Mouse (Mus musculus) limb, embryonic 14.5 days (tissue): Measurements from ENCODE around the gene Kazald1. TPM values are rescaled to one million over a fixed set of nuclear protein-coding genes. Genes with fewer than 3 reads are reported as not detected.

ENCODE experiments used
- ATAC-seq: fragments of 200-750 bp; cut with Nextera tagmentation; 2 replicates; pipeline ENCODE4 v1.8.0; 2017; ENCODE audit warnings: low read depth, moderate number of reproducible peaks, moderate TSS enrichment; ENCODE audit not compliant: low FRiP score
- DNase-seq: peaks from one replicate; pipeline ENCODE4 v3.0.0-alpha.2; 2015; ENCODE audit warnings: low spot score
- H3K27ac ChIP-seq: fragments of 300-500 bp; sonication (generic); replicated peaks from 2 replicates; pipeline ENCODE4 v1.5.1; 2014; ENCODE audit warnings: low read depth, mild to moderate bottlenecking, low read length, moderate library complexity, mixed read lengths
- H3K27me3 ChIP-seq: fragments of 300-500 bp; sonication (generic); 2 replicates; pipeline ENCODE4 v1.6.1; 2014; ENCODE audit warnings: low read length, mixed read lengths; ENCODE audit not compliant: control insufficient read depth, insufficient read depth
- H3K36me3 ChIP-seq: fragments of 300-500 bp; sonication (generic); 2 replicates; pipeline ENCODE4 v1.6.1; 2014; ENCODE audit warnings: mild to moderate bottlenecking, low read length, moderate library complexity, mixed read lengths; ENCODE audit not compliant: control insufficient read depth, insufficient read depth
- H3K4me1 ChIP-seq: fragments of 300-500 bp; sonication (generic); 2 replicates; pipeline ENCODE4 v1.6.1; 2014; ENCODE audit warnings: antibody characterized with exemption, low read length, mixed read lengths; ENCODE audit not compliant: control insufficient read depth, insufficient read depth
- H3K4me2 ChIP-seq: fragments of 300-500 bp; sonication (generic); replicated peaks from 2 replicates; pipeline ENCODE4 v1.6.1; 2014; ENCODE audit warnings: low read depth, mild to moderate bottlenecking, low read length, moderate library complexity; ENCODE audit not compliant: severe bottlenecking
- H3K4me3 ChIP-seq: fragments of 300-500 bp; sonication (generic); replicated peaks from 2 replicates; pipeline ENCODE4 v1.5.1; 2014; ENCODE audit warnings: low read length
- H3K9ac ChIP-seq: fragments of 300-500 bp; sonication (generic); 2 replicates; pipeline ENCODE4 v1.6.1; 2014; ENCODE audit warnings: mild to moderate bottlenecking, low read depth, low read length, moderate library complexity; ENCODE audit not compliant: severe bottlenecking
- H3K9me3 ChIP-seq: fragments of 300-500 bp; sonication (generic); 2 replicates; pipeline ENCODE4 v1.6.1; 2016; ENCODE audit warnings: low read length; ENCODE audit not compliant: control insufficient read depth
- POLR2A ChIP-seq: fragments of 200-500 bp; IDR thresholded peaks from 2 replicates; pipeline ENCODE4 v1.8.0; 2012; ENCODE audit warnings: inconsistent platforms, mild to moderate bottlenecking, moderate library complexity, borderline replicate concordance; ENCODE audit not compliant: insufficient read depth, insufficient read length; ENCODE audit errors: extremely low read depth
- WGBS: fragments of 180-500 bp; shearing (Covaris S2); extraction: QIAGEN DNeasy Blood & Tissue Kit; methylation state at CpG from one replicate; pipeline ENCODE4 v1.1.7; 2014; 5-methylcytosine and 5-hydroxymethylcytosine counted together
- polyA plus RNA-seq, 2 experiments: library from polyadenylated mRNA; depleted of rRNA in 1 of 2; stranded (reverse) in 1 of 2; unstranded in 1 of 2; fragments of >200 nt; fragmentation: Nextera tagmentation in 1 of 2; extraction: Ambion mirVana in 1 of 2; gene quantifications; 2 replicates each; pipeline versions ENCODE4 v1.2.1 to v1.2.3; 2012 to 2014

Gene Kazald1
- polyA plus RNA-seq, 2 experiments: 20.5 to 33.1 TPM

DNA sequence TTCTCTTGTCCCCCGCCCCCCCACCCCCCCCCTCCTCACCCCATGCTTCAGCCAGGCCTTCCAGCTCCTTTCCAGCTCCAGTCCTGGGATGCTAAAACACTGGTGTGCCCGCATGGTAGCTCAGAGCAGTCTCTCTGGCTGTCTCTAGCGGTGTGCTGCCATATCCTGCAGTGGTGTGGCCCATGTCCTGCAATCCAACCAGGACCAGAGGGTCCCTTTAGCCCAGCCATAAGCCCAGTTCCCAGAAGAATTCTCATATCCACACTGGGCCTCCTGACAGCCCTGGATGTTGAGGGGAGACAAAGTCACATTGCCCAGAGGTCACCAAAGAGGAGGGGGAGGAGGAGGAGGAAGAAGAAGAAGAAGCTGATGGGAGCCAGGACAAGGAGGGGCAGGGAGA is 39.7 kb downstream of the Kazald1 start:
- no peak for DNase-seq
- Histone ChIP-seq H3K9me3 (no peaks in the 10 kb centered on the region), H3K36me3 (no peaks in the 10 kb centered on the region), H3K4me2 (no peak overlapping the region), H3K9ac (no peak overlapping the region), H3K27ac (no peak overlapping the region), H3K4me3 (no peak overlapping the region), H3K27me3 (no peaks in the 10 kb centered on the region), H3K4me1 (no peaks in the 10 kb centered on the region)
- WGBS: 39% methylated on average over 2 of the region's 3 CpGs
- no peak for ATAC-seq
- TF ChIP-seq POLR2A: no peak

DNA sequence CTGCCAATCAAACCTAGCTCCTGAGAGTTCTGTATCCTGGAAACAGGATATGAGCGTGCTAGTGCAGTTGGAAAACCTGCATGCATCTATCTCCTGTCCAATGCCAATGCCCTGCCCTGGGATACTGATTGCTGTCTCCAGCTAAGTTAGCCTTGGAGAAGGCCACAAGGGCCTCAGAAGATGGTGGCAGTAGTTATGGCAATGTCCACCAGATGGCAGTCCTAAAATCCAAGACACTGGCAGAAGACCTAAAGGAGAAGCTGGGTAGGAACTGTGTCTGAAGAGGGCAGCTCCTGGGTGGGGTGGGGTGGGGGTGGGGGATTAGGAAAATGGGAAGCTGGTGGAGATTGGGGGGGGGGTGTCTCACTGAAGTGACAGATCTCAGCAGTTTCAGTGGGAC is 41.8 kb downstream of the Kazald1 start:
- TF ChIP-seq POLR2A: no peak
- ATAC-seq (no peak), DNase-seq (no peak)
- Histone ChIP-seq H3K9ac (no peak overlapping the region), H3K9me3 (no peaks in the 10 kb centered on the region), H3K27me3 (no peaks in the 10 kb centered on the region), H3K4me1 (no peaks in the 10 kb centered on the region), H3K27ac (no peak overlapping the region), H3K4me3 (no peak overlapping the region), H3K36me3 (no peaks in the 10 kb centered on the region), H3K4me2 (no peak overlapping the region)
- 60% methylated on average over 1 of the region's 1 CpGs for WGBS

Other genes with a start within 250 kb of the Kazald1 start
- 28.3 and 35.0 TPM in 2 replicates for gene Slf2, start 144.1 kb upstream of the Kazald1 start, polyA plus RNA-seq (2012; rRNA removed)
- 39.1 and 41.6 TPM in 2 replicates for gene Slf2, start 144.1 kb upstream of the Kazald1 start, polyA plus RNA-seq (2014; fragmentation: Nextera tagmentation; extraction: Ambion mirVana)
- gene Sema4g, start 86.1 kb upstream of the Kazald1 start, polyA plus RNA-seq (2012; rRNA removed): 61.3 and 79.8 TPM in 2 replicates
- gene Sema4g, start 86.1 kb upstream of the Kazald1 start, polyA plus RNA-seq (2014; fragmentation: Nextera tagmentation; extraction: Ambion mirVana): 5.4 and 7.3 TPM in 2 replicates
- gene Twnk, start 69.6 kb upstream of the Kazald1 start, polyA plus RNA-seq (2012; rRNA removed): 13.6 and 15.9 TPM in 2 replicates
- gene Twnk, start 69.6 kb upstream of the Kazald1 start, polyA plus RNA-seq (2014; fragmentation: Nextera tagmentation; extraction: Ambion mirVana): 12.5 and 13.3 TPM in 2 replicates
- 67.6 and 78.9 TPM in 2 replicates for gene Mrpl43, start 68.8 kb upstream of the Kazald1 start, polyA plus RNA-seq (2012; rRNA removed)
- 55.0 and 61.3 TPM in 2 replicates for gene Mrpl43, start 68.8 kb upstream of the Kazald1 start, polyA plus RNA-seq (2014; fragmentation: Nextera tagmentation; extraction: Ambion mirVana)
- gene Lzts2, start 60.8 kb upstream of the Kazald1 start, polyA plus RNA-seq (2012; rRNA removed): 87.0 and 123 TPM in 2 replicates
- gene Lzts2, start 60.8 kb upstream of the Kazald1 start, polyA plus RNA-seq (2014; fragmentation: Nextera tagmentation; extraction: Ambion mirVana): 64.7 and 75.6 TPM in 2 replicates
- gene Pdzd7, start 29.5 kb upstream of the Kazald1 start, polyA plus RNA-seq (2012; rRNA removed): 0.85 and 0.99 TPM in 2 replicates
- gene Pdzd7, start 29.5 kb upstream of the Kazald1 start, polyA plus RNA-seq (2014; fragmentation: Nextera tagmentation; extraction: Ambion mirVana): 0.26 and 0.47 TPM in 2 replicates
- 44.9 and 48.0 TPM in 2 replicates for gene Sfxn3, start 27.7 kb upstream of the Kazald1 start, polyA plus RNA-seq (2012; rRNA removed)
- gene Sfxn3, start 27.7 kb upstream of the Kazald1 start, polyA plus RNA-seq (2014; fragmentation: Nextera tagmentation; extraction: Ambion mirVana): 30.5 and 32.5 TPM in 2 replicates
- gene Tlx1, start 75.4 kb downstream of the Kazald1 start, polyA plus RNA-seq (2012; rRNA removed): 0.68 and 0.82 TPM in 2 replicates
- 0.18 and 0.55 TPM in 2 replicates for gene Tlx1, start 75.4 kb downstream of the Kazald1 start, polyA plus RNA-seq (2014; fragmentation: Nextera tagmentation; extraction: Ambion mirVana)
- gene Lbx1, start 160.6 kb downstream of the Kazald1 start, polyA plus RNA-seq (2012; rRNA removed): 2.7 and 3.9 TPM in 2 replicates
- 1.4 and 2.2 TPM in 2 replicates for gene Lbx1, start 160.6 kb downstream of the Kazald1 start, polyA plus RNA-seq (2014; fragmentation: Nextera tagmentation; extraction: Ambion mirVana)